Mouse (Mus musculus): Measurements from ENCODE around the gene Slc16a12.

Slc16a12 gene

DNA sequence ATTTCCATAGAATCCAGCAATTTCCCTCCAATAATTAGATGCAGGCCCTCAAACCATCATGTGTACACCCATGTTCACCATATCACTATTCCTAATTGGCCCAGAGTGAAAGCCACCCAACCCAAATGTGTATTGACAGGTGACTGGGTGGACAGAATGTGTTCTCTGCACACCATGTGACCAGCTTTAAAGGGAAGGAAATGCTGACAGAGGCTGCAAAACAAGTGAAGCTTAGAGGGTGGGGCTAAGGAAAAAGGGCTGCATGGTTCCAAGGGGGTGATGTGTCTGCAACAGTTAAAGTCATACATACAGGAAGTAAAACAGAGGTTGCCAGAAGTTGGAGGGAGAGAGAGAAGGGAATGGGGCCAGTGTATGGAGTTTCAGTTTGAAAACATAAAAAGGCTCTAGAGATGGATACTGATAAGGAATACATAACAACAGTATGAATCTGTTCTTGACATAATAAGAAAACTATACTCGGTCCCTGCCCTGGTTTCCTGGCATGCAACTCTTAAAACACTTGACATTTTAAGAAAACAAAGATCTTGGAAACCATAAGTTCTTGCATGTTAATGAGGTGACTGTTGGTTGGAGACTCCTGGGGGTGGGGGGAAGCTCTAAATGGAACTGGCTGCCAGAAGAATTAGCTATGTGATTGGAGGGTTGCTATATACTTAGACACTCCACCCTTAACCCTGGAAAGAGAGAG, 20.7 kb downstream of the Slc16a12 start:
- no peak for DNase-seq (ENCODE audit: low read depth)

DNA sequence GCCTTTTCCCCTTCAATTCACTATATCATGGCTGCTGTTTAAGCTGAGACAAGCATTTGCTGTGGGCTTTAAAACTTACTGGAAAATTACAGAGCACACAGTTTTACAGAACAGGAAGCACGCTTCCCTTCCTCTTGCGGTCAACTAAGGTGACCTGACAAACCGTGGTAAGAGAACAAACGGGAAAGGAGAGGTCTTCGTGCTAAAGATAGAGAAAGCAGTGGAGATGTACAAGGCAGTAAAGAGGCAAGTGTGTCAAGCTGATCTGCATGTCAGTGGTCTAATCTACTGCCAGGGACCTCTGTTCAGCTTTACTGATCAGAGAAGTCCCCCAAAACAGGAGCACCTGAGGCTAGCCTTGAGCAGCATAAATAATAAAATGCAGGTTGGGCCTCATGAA, 21.7 kb downstream of the Slc16a12 start:
- no peak for DNase-seq (ENCODE audit: low read depth)

DNA sequence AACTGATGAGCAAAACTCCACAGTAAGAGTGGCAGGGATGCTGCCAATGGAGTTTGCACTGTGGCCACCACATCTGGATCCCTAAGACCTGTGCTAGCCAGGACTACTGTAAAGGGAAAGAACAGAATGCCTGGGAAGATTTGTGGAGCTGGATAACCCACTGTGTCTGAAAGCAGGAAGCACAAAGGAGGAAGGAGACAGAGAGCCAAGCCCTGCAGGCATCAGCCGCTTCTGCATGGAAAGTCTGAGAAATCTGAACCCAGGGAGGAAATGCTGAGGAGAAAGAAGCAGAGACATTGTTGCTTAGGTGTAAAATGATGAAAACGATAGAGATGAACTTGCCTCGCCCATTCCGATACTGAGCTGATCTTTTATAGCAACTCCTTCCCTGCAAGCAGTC, 22.5 kb downstream of the Slc16a12 start:
- DNase-seq (ENCODE audit: low read depth), result no peak

DNA sequence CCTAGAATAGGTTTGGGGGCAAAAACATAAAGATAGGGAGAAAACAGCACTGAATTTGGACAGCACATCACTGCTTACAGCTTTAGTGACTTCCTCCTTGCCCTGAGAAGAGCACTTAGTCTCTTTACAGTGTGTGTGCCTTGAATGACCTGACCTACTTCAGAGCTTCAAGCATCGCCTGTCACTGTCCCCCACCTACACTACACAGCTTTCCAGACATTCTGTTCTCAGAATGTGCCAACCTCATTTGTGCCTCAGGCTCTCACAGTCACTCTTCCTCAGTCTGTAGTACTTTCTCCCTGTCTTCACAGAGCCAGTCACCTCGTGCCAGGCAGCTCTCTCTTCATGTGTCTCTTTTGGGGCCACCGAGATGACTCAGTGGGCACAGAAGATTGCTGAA, 24.5 kb downstream of the Slc16a12 start:
- DNase-seq (ENCODE audit: low read depth), result no peak

DNA sequence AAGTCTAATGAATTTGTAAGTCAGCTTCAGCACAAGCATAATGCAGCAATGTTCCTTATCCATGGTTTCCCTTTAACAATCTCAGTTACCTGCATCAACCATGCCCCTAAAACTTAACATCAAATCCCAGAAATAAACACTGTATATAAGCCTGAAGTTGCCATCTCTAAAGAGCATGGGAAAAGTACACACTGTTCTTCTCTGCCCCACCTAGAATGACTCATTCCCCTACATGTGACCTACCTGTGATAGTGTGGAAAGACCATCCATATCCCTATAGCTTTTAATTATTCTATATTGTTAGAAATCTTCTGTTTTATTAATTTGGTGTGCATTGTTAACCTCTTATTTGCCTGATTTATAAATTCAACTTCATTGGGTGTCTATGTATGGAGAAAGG, 27.0 kb downstream of the Slc16a12 start:
- no peak for DNase-seq (ENCODE audit: low read depth)

DNA sequence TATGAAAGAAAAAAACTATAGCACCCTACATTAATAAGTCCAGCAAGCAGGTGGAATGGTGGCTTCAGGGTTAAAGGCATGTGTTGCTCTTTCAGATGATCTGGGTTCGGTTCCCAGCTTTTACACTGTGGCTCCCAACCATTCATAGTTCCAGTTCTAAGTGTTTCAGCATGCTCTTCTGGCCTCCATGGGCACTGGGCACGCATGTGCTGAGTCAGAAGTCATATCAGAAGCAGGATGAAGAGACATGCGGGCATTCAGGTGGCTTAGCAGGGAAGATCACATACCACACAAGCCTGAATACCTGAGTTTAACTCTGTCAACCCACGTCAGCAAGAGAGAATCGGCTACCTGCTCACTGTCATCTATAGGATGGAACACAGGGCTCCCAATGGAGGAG, 28.1 kb downstream of the Slc16a12 start:
- no peak for DNase-seq (ENCODE audit: low read depth)

DNA sequence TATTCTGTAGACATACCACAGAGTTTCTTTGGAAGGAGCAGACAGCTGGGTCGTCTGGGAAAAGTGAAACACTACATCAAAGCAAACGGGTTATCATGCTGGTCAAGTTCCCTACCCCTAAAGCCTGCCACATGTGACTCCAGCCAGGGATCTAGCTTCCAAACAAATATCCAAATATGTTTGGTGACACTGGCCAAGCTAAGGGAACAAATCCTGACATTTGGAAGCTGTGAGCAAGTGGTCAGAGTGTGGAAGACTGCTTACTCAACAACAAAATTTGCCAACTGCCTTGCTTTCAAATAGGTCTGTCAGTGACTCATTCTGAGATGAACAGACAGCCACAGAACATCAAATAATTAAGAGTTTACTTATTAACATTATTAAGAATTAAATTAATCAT, 28.6 kb downstream of the Slc16a12 start:
- DNase-seq (ENCODE audit: low read depth), result no peak

DNA sequence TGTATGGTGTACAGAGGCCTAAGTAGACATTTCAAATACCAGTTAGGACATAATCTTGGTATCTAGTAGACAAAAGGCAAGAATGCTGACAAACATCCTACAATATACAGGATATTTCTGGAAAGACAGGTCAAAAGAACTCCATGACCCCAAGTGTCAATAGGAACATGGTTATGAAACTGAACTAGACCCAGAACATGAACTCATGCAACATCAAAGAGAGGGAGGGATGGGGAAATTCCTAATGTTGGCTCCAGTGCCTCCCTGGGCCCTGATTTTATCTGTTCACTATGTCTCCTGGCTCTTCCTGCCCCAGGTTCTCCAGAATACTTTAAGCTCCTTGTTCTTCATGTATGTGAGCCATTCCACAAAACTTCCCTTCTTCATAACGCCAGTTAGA, 31.2 kb downstream of the Slc16a12 start:
- no peak for DNase-seq (ENCODE audit: low read depth)

DNA sequence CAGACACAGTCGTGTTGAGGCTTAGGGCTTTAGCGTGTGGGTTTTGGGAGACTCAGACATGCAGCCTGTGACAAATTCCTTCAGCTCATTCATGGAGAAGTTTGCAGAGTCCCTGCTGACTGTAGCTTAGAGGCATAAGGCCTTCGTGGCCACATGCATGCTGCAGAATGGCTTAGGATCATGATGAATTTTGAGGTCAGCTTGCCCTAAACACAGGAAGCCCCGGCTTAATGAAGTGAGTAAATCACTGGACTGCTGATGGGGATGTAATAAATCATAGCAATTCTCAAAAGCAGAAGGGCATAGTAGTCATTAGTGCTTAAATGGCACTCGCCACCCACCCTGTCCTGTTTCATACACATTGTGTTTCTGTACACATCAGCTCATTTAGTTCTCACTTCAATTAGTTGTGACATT, 32.8 kb downstream of the Slc16a12 start:
- no peak for DNase-seq (ENCODE audit: low read depth)

DNA sequence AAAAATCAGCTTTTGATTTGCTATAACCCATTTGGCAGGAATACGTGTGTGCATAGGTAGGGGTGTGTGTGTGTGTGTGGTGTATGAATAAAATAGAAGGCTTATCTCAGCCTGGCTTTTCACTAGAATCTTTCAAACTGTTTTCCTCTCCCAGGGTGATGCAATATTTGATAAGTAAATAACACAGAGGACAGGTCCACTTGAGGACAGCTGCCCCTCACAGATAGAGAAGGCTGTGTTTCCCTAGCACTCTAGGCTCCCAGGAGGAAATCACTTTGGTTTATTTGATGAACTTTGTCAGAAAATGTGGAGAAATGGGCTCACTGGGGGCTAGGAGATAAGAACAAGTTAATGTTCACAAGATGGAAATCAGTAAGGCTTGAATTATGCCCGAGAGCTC, 35.0 kb downstream of the Slc16a12 start:
- no peak for DNase-seq (ENCODE audit: low read depth)

DNA sequence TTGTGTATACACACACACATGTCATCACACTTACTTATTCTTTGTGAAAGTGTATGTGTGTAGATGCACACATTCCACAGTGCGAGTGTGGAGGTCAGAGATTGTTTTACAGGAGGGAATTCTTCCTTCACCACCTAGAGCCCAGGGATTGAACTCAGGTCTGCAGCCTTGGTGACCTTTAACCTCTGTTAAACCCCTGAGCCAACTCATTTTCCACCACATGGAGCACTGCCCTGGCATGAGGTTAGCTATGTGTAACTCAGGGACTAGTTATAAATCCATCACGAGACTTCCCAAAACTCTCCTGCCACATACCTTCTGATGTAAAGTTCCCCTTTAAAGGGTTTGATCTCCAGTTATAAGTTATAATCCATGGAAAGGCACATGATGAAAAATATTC, 38.9 kb downstream of the Slc16a12 start:
- DNase-seq (ENCODE audit: low read depth), result no peak

DNA sequence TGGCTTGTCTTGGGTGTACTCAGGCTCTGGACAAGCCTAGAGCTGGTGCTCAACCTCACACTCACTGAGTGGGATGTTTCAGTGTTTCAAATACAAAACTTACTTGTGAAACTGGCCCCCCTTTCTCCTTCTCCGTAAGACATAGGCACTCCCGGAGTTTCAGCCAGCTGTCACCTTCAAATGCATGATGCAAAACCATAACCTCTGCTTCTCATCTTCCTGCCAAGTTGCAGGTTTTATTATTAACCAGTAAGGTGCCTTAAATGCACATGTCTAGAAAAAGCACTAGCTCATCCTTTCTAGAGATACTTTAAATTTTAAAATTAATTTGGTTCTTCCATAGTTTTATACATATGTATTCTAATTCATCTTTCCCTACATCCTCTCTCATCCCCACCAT, 39.5 kb downstream of the Slc16a12 start:
- no peak for DNase-seq (ENCODE audit: low read depth)

DNA sequence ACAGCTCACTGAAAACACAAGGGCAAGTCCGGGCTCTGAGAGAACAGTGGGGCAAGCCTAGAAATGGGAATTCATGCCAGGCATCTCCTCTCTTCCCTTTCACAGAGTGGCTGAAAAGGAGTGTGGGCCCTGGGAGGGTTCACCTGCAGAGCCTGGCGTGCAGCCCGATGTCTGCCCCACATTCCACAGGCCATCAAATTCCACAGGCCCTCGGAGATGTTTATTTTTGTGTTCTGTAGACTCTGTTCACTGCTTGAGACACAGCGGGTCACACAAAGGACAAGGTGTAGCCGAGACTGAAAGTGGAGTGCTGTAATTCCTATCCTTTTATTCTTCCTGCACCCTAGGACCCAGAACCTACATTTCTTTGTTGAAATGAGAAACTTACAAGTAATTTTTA, 40.8 kb downstream of the Slc16a12 start:
- no peak for DNase-seq (ENCODE audit: low read depth)

DNA sequence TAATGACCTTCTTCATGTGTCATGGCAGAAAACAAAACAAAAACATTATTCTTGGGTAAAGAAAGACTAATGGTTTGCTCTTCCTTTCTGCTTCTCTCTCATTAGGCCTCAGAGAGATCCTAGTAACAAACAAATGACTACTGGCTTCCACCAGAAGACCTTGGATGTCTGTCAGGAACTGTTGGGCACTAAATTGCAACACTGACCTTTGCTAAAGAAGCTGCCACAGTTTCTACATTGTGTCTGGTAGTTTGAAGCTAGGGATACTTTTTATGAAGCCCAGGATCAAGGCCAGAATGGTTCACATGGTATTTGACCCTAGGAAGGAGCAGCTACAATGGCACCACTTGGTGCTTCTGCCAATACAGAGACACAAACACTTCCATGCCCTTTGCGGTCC, 41.9 kb downstream of the Slc16a12 start:
- DNase-seq (ENCODE audit: low read depth), result no peak

DNA sequence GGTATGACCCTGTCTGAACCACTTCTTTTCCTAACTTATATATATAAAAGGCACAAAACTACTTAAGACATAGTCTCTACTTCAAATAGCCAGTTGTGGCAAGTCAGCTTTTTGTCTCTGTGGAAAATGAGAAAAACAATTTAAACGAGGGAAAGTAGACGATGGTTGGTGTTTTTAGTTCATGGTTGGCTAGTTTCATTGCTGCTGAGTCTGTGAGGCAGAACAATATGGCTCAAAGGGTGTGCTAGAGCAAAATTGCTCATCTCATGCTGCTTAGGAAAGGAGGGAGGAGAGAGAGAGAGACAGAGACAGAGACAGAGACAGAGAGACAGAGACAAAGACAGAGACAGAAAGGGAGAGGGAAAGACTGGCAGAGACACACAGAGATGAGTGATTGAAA, 47.8 kb downstream of the Slc16a12 start:
- no peak for DNase-seq (ENCODE audit: low read depth)

DNA sequence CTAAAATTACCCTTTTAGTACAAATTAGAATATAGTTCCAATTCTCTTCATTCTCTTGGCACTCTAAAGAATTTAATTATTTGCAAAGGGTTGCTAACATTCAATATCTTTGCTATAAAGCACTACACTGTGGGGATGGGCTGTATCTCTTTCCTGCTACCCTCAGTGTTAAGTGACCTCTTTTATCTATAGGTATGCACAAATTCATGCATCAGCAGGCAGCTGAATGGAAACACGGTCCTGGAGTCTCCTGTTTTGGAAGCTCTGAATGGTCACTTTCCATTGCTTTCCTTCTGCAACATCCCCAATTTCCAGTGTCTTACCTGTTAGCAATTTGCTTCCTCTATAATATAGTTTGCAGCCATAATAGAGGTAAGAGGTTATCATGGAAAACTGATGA, 48.2 kb downstream of the Slc16a12 start:
- no peak for DNase-seq (ENCODE audit: low read depth)

DNA sequence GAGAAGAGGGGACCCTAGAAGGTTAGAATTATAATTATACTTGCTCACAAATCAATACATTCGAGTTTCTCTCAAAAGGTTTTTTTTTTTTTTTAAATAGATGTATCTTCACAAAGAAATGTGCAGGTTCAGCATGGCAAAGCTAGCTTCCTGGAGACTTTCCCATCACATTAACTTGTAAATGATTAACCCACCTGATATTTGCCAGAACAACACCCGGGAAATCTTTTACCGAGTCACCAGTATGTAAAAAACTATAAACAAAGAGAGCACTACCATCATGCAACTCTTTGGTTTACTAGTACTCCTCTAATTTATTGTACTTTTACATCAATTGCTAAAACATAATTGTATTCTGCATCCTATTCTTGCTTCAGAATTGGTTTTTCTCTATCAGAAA, 48.7 kb downstream of the Slc16a12 start:
- no peak for DNase-seq (ENCODE audit: low read depth)

DNA sequence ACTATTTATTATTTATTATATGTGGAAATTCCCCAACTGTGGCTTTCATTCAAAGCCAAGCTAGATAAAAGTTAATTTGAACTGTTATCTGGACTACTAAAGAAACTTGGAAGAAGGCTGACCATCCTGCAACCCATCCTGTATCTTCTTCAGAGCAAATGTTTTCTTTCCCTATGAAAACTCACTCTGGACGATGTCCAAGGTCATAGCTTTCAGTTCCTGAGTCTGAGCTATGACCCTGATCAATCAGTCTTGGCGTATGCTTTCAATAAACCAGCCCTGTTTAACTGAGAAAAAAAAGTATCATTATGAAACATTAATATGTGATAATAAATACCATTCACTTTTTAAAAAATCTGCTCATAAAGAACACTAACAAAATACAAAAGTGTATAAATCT, 49.6 kb downstream of the Slc16a12 start:
- DNase-seq (ENCODE audit: low read depth), result no peak

DNA sequence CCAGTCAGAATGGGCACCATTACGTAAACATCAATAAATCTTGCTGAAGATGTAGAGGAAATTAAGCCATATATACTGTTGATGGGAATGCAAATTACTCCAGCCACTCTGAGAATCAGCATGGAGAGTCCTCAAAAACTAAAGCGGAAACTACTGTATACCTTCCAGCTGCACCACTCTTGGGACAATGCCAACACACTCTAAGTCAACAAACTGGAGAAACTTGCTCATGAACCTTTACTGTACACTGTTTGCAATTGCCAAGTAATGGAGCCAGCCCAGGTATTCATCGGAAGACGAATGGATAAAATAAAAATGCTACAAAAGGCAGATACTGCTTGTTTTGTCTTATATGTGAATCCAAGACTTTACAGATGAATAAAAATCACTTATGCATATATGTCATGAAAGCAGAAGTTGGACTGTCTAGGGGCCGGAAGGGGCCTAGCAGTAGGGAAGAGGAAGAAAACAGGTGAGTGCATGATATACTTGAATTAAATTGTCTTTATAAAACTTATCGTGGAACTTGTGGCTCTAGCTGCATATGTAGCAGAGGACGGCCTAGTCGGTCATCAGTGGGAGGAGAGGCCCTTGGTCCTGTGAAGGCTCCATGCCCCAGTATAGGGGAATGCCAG, 50.6 kb downstream of the Slc16a12 start:
- DNase-seq (ENCODE audit: low read depth), result no peak

DNA sequence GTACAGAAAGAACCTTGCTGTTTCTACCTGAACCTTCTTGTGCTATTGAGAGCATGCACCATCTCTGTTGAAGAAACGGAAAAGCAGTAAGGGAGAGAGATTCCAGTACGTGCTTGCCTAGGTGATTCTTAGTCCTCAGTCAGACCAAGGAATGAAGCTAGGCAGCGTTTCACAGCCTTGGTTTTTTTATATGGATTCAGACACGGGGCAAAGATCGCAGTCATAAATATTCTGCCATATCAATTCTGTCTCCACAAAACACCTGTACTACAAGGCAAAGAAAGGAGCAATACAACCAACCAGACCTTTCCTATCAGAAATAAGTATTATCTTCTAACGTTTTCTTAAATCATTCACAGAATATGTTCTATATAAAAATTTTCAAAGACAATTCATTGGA, 55.7 kb downstream of the Slc16a12 start:
- DNase-seq (ENCODE audit: low read depth), result no peak

DNA sequence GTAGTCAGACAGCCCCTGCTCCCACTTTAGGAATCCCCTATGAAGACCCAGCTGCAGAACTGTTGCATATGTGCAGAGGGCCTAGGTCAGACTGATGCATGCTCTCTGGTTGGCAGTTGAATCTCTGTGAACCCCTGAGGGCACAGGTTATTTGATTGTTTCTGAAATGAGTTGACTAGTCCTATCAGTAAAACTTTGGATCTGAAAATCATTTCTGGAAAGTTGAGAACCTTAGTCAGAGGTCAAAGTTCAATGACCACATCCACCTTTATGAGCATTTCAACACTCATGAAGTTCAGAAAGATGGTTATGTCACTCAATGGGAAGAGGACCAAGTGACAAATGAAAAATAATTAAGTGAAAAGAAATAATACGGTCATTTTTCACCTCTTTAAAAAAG, 61.6 kb downstream of the Slc16a12 start:
- no peak for DNase-seq (ENCODE audit: low read depth)

DNA sequence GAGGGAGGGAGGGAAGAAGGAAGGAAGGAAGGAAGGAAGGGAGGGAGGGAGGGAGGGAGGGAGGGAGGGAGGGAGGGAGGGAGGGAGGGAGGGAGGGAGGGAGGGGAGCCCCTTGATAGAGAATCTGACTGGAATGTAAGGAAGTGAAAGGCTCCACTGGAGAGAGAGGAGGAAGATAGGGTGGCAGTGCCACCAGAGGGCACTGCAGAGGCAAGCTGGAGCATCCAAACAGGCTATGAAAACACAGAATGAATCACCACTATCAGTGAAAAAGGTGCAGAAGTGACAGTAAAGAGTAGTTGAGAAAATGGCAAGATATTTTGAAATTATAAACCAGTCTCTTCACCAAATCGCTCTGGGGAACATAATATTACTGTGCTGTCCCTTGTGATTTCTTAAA, 62.2 kb downstream of the Slc16a12 start:
- peak; percentile 86 for DNase-seq (ENCODE audit: low read depth)

DNA sequence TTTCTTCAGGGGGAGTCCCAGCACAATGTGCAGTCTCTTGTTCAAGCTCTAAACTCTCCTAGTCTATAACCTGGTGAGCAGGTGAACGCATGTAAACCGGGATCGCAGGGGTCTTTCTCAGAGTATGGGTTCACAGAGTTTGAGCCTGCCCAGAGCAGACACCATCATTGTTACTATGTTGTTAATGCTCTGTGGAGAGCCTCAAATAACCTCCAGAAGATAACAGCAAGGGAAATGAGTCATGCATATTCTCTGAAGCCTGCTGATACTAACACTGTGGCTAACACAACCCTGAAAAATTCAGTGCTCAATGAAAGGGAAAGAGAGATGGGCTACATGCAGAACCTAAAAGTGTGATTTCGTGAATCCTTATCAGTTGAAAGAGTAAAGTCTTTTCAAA, 68.7 kb downstream of the Slc16a12 start:
- DNase-seq (ENCODE audit: low read depth), result no peak

DNA sequence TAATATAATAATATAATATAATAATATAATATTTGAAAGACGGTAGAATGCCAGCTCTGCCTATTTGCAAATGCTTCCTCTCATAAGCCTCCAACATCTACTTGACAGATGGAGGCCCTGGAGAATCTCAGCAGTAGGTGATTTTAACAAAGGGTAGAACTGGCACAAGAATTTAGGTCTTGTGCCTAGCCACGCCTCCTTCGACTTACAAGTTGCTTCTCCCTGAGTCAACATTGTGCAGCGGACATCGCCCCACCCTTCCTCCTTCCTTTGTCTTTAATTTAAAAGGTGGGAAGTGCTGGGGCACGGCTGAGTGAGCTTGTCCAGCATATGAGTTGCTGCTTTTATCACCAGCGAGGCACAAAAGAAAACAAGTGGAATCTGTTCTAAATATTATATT, 73.6 kb downstream of the Slc16a12 start:
- no peak for DNase-seq (ENCODE audit: low read depth)
